Comparison of ENCODE assay signal across 9 mouse cellular contexts in the genomic region with DNA sequence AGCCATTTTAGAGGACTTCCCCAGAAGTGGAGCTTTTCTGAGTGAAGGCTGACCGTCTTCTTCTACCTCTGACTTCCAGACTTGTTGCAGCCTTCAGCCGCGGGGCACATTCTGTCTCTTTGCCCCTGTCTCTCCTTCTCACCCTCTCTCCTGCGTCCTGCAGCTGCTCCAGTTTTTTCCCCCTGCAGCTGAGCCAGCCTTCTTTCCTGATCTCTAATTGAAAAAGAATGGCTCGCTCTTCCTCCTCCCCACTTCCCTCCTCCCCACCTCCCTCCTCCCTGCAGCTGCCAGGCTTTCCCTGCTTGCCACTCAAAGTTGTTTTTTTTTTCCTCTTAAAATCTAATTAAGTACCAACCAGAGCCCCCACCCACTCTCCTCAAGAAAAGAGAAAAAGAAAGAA. TPM values are rescaled to one million over a fixed set of nuclear protein-coding genes. Genes with fewer than 3 reads are reported as not detected.
DNase-seq lines count a peak whose midpoint lies in the region; ATAC-seq lines count a peak whose summit lies in the region.
"Had no signal": no experiment of that assay in that cellular context is flagged by ENCODE, and none has a peak within 500 bp of the region (broad histone marks: within the 10 kb centered on the region; RNA-seq: fewer than 3 reads in every experiment).

No protein-coding gene starts in this region.

- 25% methylated on average over 5 of the region's 5 CpGs for WGBS in lung, embryonic 15.5 days
- 3% methylated on average over 5 of the region's 5 CpGs for WGBS in embryonic facial prominence, embryonic 10.5 days
- 5% methylated on average over 5 of the region's 5 CpGs for WGBS in hindbrain, embryonic 14.5 days

- H3K27me3 ChIP-seq in lung, embryonic 15.5 days = peaks cover 51% of the 10 kb centered on the region
- peaks cover 72% of the 10 kb centered on the region for H3K27me3 ChIP-seq in embryonic facial prominence, embryonic 10.5 days (replicated peaks; ENCODE audit: low read depth, poor library complexity, severe bottlenecking)
- peaks cover 63% of the 10 kb centered on the region for H3K27me3 ChIP-seq in hindbrain, embryonic 14.5 days (ENCODE audit: control insufficient read depth, insufficient read depth, low read length)

- no peak for ATAC-seq in lung, embryonic 15.5 days (ENCODE audit: borderline replicate concordance, extremely low read depth, low FRiP score, low TSS enrichment)
- no peak for ATAC-seq in hindbrain, embryonic 14.5 days (ENCODE audit: low FRiP score)

- H3K4me1 ChIP-seq in lung, embryonic 15.5 days = peaks cover 20% of the 10 kb centered on the region
- peaks cover 75% of the 10 kb centered on the region for H3K4me1 ChIP-seq in embryonic facial prominence, embryonic 10.5 days
- H3K4me1 ChIP-seq in hindbrain, embryonic 14.5 days (replicated peaks; ENCODE audit: control insufficient read depth, insufficient read depth, low read length) = peaks cover 15% of the 10 kb centered on the region

- no peak overlapping the region for H3K9ac ChIP-seq in lung, embryonic 15.5 days
- H3K9ac ChIP-seq in hindbrain, embryonic 14.5 days = no peak overlapping the region

- H3K4me2 ChIP-seq in lung, embryonic 15.5 days = peak overlapping the region; percentile 41
- H3K4me2 ChIP-seq in hindbrain, embryonic 14.5 days (replicated peaks) = peak overlapping the region; percentile 23

- H3K27ac ChIP-seq in lung, embryonic 15.5 days = no peak overlapping the region
- H3K27ac ChIP-seq in embryonic facial prominence, embryonic 10.5 days (replicated peaks) = peak overlapping the region; percentile 83
- no peak overlapping the region for H3K27ac ChIP-seq in hindbrain, embryonic 14.5 days

- H3K36me3 ChIP-seq in lung, embryonic 15.5 days = no peaks in the 10 kb centered on the region
- no peaks in the 10 kb centered on the region for H3K36me3 ChIP-seq in embryonic facial prominence, embryonic 10.5 days (replicated peaks)
- no peaks in the 10 kb centered on the region for H3K36me3 ChIP-seq in hindbrain, embryonic 14.5 days (replicated peaks; ENCODE audit: control insufficient read depth, insufficient read depth)

- no peaks in the 10 kb centered on the region for H3K9me3 ChIP-seq in lung, embryonic 15.5 days
- H3K9me3 ChIP-seq in embryonic facial prominence, embryonic 10.5 days = no peaks in the 10 kb centered on the region
- H3K9me3 ChIP-seq in hindbrain, embryonic 14.5 days (ENCODE audit: control insufficient read depth, low read length) = no peaks in the 10 kb centered on the region

- no peak for DNase-seq in lung, postnatal 36 days
- peak; percentile 72 for DNase-seq in embryonic facial prominence, embryonic 10.5 days (ENCODE audit: low spot score)
- no peak for DNase-seq in hindbrain, embryonic 14.5 days (ENCODE audit: low spot score)
- peak; percentile 49 for DNase-seq in neural tube, embryonic 10.5 days (ENCODE audit: extremely low spot score, low spot score)
- no peak for DNase-seq in cerebellum, adult 11-12 months
- DNase-seq in ovary, postnatal 10 days (ENCODE audit: low spot score) = no peak
- DNase-seq: cerebellum, adult 2 months; thymus, adult 2 months had no signal

- 0 out of 2 replicates have a peak overlapping the region, but pooled peaks have one; percentile 4 for H3K4me3 ChIP-seq in lung, embryonic 15.5 days
- H3K4me3 ChIP-seq in embryonic facial prominence, embryonic 10.5 days = peak overlapping the region; percentile 44
- no peak overlapping the region for H3K4me3 ChIP-seq in hindbrain, embryonic 14.5 days (replicated peaks; ENCODE audit: low read length)

RNA-seq across cellular contexts. Expression of a gene that starts 4.3 kb away (rescaled TPM):
- 50.3 and 50.9 TPM in 2 replicates for polyA plus RNA-seq in lung, embryonic 15.5 days (2015; fragmentation: Nextera tagmentation; extraction: Ambion mirVana)
- polyA plus RNA-seq in embryonic facial prominence, embryonic 10.5 days (2016; fragmentation: Nextera tagmentation; extraction: Ambion mirVana) = 61.5 and 75.2 TPM in 2 replicates
- polyA plus RNA-seq in hindbrain, embryonic 14.5 days (2014; fragmentation: Nextera tagmentation; extraction: Ambion mirVana) = 38.4 and 43.6 TPM in 2 replicates

RNA-seq across cellular contexts. Expression of a gene that starts 48.6 kb away (rescaled TPM):
- 9.7 and 10.0 TPM in 2 replicates for polyA plus RNA-seq in lung, embryonic 15.5 days (2015; fragmentation: Nextera tagmentation; extraction: Ambion mirVana)
- 6.8 and 7.8 TPM in 2 replicates for polyA plus RNA-seq in embryonic facial prominence, embryonic 10.5 days (2016; fragmentation: Nextera tagmentation; extraction: Ambion mirVana)
- 16.2 and 17.8 TPM in 2 replicates for polyA plus RNA-seq in hindbrain, embryonic 14.5 days (2014; fragmentation: Nextera tagmentation; extraction: Ambion mirVana)

Comparison
In these comparisons a context has a peak if more than half of its experiments do, and no peak if none do; other contexts are left out.
1. DNase-seq: peak in embryonic facial prominence, embryonic 10.5 days (single experiment) and neural tube, embryonic 10.5 days (single experiment); none in lung, postnatal 36 days (single experiment), hindbrain, embryonic 14.5 days (single experiment), cerebellum, adult 11-12 months (single experiment) and ovary, postnatal 10 days (single experiment).